Mouse (Mus musculus): ENCODE data around the gene Eloa.

DNA sequence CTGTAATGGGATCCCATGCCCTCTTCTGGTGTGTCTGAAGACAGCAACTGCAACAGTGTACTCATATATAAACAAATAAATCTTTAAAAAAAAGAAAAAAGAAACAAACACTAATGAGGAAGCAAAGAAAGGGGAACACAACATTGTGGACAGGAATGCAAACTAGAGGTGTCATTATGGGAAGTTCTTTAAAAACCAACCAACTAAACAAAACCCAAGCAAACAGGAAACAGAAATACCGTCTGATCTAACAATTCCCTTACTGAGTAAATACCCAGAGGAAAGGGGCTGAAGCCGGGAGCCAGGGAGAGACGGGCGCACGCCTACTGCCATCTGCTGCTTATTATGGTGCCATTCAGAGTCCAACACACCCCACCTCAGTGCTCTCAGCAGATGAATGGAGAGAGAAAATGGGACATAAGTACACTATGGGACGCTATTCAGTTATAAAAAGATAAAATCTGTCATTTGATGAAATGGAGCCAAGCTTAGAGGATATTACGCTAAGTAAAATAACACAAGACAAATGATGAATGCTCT lies 40.0 kb downstream of the Eloa start:
- TF ChIP-seq CTCF (IDR thresholded peaks at IDR 0.05; ENCODE audit: borderline replicate concordance, insufficient read depth, low read length) (no peak), POLR2A (IDR thresholded peaks at IDR 0.05; ENCODE audit: low read depth, low read length) (no peak)
